Mouse (Mus musculus) right cerebral cortex, postnatal 14 days (tissue): Measurements from ENCODE around the gene Olfr107.

Experiments
- DNase-seq: peaks from one replicate; pipeline ENCODE4 v3.0.0; 2022

The Olfr107 gene

GRCm38 (mm10) chr17:37398926-37399325, at the start of gene Olfr107:
Gene Olfr107 (plus strand): TSS chr17:37399226.
- no peak for DNase-seq

- no peak for DNase-seq
Measured at GRCm38 (mm10) chr17:37359282-37359681, 39.7 kb upstream of the Olfr107 start, which contains the start of gene Olfr104-ps. Gene Olfr104-ps (plus strand): TSS chr17:37359582.

- no peak for DNase-seq
Measured at GRCm38 (mm10) chr17:37378733-37379132, 20.3 kb upstream of the Olfr107 start, which contains the start of gene Olfr105-ps. Gene Olfr105-ps (plus strand): TSS chr17:37379033.

- no peak for DNase-seq
Measured at GRCm38 (mm10) chr17:37390093-37390492, 8.9 kb upstream of the Olfr107 start, which contains the start of gene Olfr106-ps. Gene Olfr106-ps (plus strand): TSS chr17:37390393.

GRCm38 (mm10) chr17:37413380-37413779, 14.4 kb downstream of the Olfr107 start:
- no peak for DNase-seq

- no peak for DNase-seq
Measured at GRCm38 (mm10) chr17:37445180-37445579, 46.2 kb downstream of the Olfr107 start, which contains the start of gene Olfr108. Gene Olfr108 (plus strand): TSS chr17:37445480.
